In the genomic region with DNA sequence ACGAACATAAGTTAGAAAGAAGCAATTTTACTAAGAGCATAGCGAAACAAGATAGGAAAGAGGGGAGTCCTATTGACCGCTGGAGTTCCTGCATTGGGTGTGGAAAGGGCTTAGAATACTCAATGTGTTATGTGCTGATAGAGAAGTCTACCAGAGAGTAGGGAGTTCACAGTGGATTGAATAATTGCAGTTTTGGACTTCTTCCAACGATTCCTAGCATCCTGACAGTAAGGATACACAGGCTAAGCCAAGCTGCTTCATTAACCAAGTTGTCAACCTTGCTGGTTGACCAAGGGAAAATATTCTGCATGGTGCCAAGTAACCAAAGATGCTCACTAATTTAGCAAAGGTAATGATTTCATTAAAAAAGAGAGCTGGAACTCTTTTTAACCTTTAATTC, we compare ENCODE assay signal across 18 mouse cellular contexts.
DNase-seq lines count a peak whose midpoint lies in the region; ATAC-seq and TF ChIP-seq lines count a peak whose summit lies in the region.
"Had no signal": no experiment of that assay in that cellular context is flagged by ENCODE, and none has a peak within 500 bp of the region (broad histone marks: within the 10 kb centered on the region; RNA-seq: fewer than 3 reads in every experiment).

No protein-coding gene starts in this region.

- H3K4me2 ChIP-seq in forebrain, embryonic 14.5 days (ENCODE audit: low read length) = no peak overlapping the region
- H3K4me2 ChIP-seq in forebrain, postnatal 0 days (ENCODE audit: low read depth) = no peak overlapping the region
- H3K4me2 ChIP-seq in lung, postnatal 0 days (replicated peaks; ENCODE audit: low read depth, low read length) = no peak overlapping the region
- H3K4me2 ChIP-seq: embryonic facial prominence, embryonic 12.5 days; forebrain, embryonic 12.5 days; heart, embryonic 13.5 days; hindbrain, embryonic 13.5 days had no signal

- no peaks in the 10 kb centered on the region for H3K27me3 ChIP-seq in forebrain, embryonic 14.5 days (replicated peaks; ENCODE audit: control insufficient read depth, insufficient read depth, low read length)
- no peaks in the 10 kb centered on the region for H3K27me3 ChIP-seq in forebrain, postnatal 0 days (ENCODE audit: insufficient read depth, low read length)
- H3K27me3 ChIP-seq in lung, postnatal 0 days (replicated peaks; ENCODE audit: insufficient read depth, low read length) = no peaks in the 10 kb centered on the region
- H3K27me3 ChIP-seq: embryonic facial prominence, embryonic 12.5 days; forebrain, embryonic 12.5 days; heart, embryonic 13.5 days; hindbrain, embryonic 13.5 days had no signal

- H3K9ac ChIP-seq in forebrain, embryonic 14.5 days (ENCODE audit: low read length) = no peak overlapping the region
- no peak overlapping the region for H3K9ac ChIP-seq in forebrain, postnatal 0 days
- H3K9ac ChIP-seq in lung, postnatal 0 days (replicated peaks; ENCODE audit: low read depth) = no peak overlapping the region
- H3K9ac ChIP-seq: embryonic facial prominence, embryonic 12.5 days; forebrain, embryonic 12.5 days; heart, embryonic 13.5 days; hindbrain, embryonic 13.5 days had no signal

- TF ChIP-seq CTCF in forebrain, postnatal 0 days (IDR thresholded peaks at IDR 0.05; ENCODE audit: low read depth) = no peak
- no peak for TF ChIP-seq CTCF in lung, postnatal 0 days (IDR thresholded peaks at IDR 0.05)

- H3K9me3 ChIP-seq in forebrain, embryonic 14.5 days (replicated peaks; ENCODE audit: control insufficient read depth, low read length) = no peaks in the 10 kb centered on the region
- H3K9me3 ChIP-seq in forebrain, postnatal 0 days (ENCODE audit: low read length) = no peaks in the 10 kb centered on the region
- H3K9me3 ChIP-seq in lung, postnatal 0 days (ENCODE audit: low read length) = no peaks in the 10 kb centered on the region
- H3K9me3 ChIP-seq: embryonic facial prominence, embryonic 12.5 days; forebrain, embryonic 12.5 days; heart, embryonic 13.5 days; hindbrain, embryonic 13.5 days had no signal

- DNase-seq in forebrain, embryonic 14.5 days (ENCODE audit: low spot score) = peak; percentile 61
- DNase-seq in forebrain, postnatal 0 days = no peak
- no peak for DNase-seq in lung, postnatal 0 days (ENCODE audit: low spot score)
- no peak for DNase-seq in lung, postnatal 36 days
- DNase-seq in MN1 (ENCODE audit: low spot score) = peak; percentile 70
- peak; percentile 38 for DNase-seq in Muller cell, postnatal 12 days (ENCODE audit: inconsistent ontology term)
- DNase-seq in kidney, adult 18-20 months = no peak
- DNase-seq in frontal cortex, postnatal 25 days (ENCODE audit: low spot score in 2 of 2) = no peak
- DNase-seq: adrenal gland, postnatal 10 days; cerebellum, adult 18-20 months; gastrocnemius, postnatal 36 days; heart, adult 11 months; heart, postnatal 36 days had no signal

- no peak for ATAC-seq in forebrain, embryonic 14.5 days
- no peak for ATAC-seq in forebrain, postnatal 0 days
- ATAC-seq in lung, postnatal 0 days = no peak
- ATAC-seq: intestine, embryonic 16.5 days had no signal

- H3K4me3 ChIP-seq in forebrain, embryonic 14.5 days (ENCODE audit: low read depth, low read length) = no peak overlapping the region
- no peak overlapping the region for H3K4me3 ChIP-seq in forebrain, postnatal 0 days (ENCODE audit: low read depth, low read length)
- no peak overlapping the region for H3K4me3 ChIP-seq in lung, postnatal 0 days (ENCODE audit: low read depth, low read length)
- H3K4me3 ChIP-seq: embryonic facial prominence, embryonic 12.5 days; forebrain, embryonic 12.5 days; heart, embryonic 13.5 days; hindbrain, embryonic 13.5 days had no signal

- no peak overlapping the region for H3K27ac ChIP-seq in forebrain, embryonic 14.5 days (ENCODE audit: low read depth, low read length)
- no peak overlapping the region for H3K27ac ChIP-seq in forebrain, postnatal 0 days (ENCODE audit: low read depth, low read length)
- H3K27ac ChIP-seq in lung, postnatal 0 days (ENCODE audit: low read length) = no peak overlapping the region
- H3K27ac ChIP-seq: embryonic facial prominence, embryonic 12.5 days; forebrain, embryonic 12.5 days; heart, embryonic 13.5 days; hindbrain, embryonic 13.5 days had no signal

- peaks cover 3% of the 10 kb centered on the region for H3K4me1 ChIP-seq in forebrain, embryonic 14.5 days (ENCODE audit: control insufficient read depth, insufficient read depth, low read length)
- H3K4me1 ChIP-seq in forebrain, postnatal 0 days (ENCODE audit: insufficient read depth) = no peaks in the 10 kb centered on the region
- H3K4me1 ChIP-seq in lung, postnatal 0 days (ENCODE audit: insufficient read depth, low read depth, low read length) = no peaks in the 10 kb centered on the region

- 0 out of 2 replicates have a peak, but pooled peaks have one; percentile 20 for TF ChIP-seq EP300 in lung, postnatal 0 days (IDR thresholded peaks at IDR 0.05)

- H3K36me3 ChIP-seq in forebrain, embryonic 14.5 days (ENCODE audit: control insufficient read depth, insufficient read depth, low read length) = no peaks in the 10 kb centered on the region
- H3K36me3 ChIP-seq in forebrain, postnatal 0 days (ENCODE audit: insufficient read depth) = no peaks in the 10 kb centered on the region
- no peaks in the 10 kb centered on the region for H3K36me3 ChIP-seq in lung, postnatal 0 days (ENCODE audit: insufficient read depth, low read length)
- H3K36me3 ChIP-seq: embryonic facial prominence, embryonic 12.5 days; forebrain, embryonic 12.5 days; hindbrain, embryonic 13.5 days had no signal

- WGBS in forebrain, embryonic 14.5 days = 84% methylated on average over 4 of the region's 4 CpGs
- 71% methylated on average over 4 of the region's 4 CpGs for WGBS in forebrain, postnatal 0 days
- 61% methylated on average over 4 of the region's 4 CpGs for WGBS in lung, postnatal 0 days

Comparison
In these comparisons a context has a peak if more than half of its experiments do, and no peak if none do; other contexts are left out.
1. DNase-seq: peak in forebrain, embryonic 14.5 days (single experiment), MN1 (single experiment) and Muller cell, postnatal 12 days (single experiment); none in forebrain, postnatal 0 days (single experiment), lung, postnatal 0 days (single experiment), lung, postnatal 36 days (single experiment), kidney, adult 18-20 months (single experiment) and frontal cortex, postnatal 25 days (0 of 2).